Comparison of ENCODE assay signal across 8 mouse cellular contexts in genomic region chr10:3573905-3574500, GRCm38 (mm10). TPM values are rescaled to one million over a fixed set of nuclear protein-coding genes. Genes with fewer than 3 reads are reported as not detected.
DNase-seq lines count a peak whose midpoint lies in the region; ATAC-seq and TF ChIP-seq lines count a peak whose summit lies in the region.

No protein-coding gene starts in this region.

- H3K9me3 ChIP-seq in midbrain, embryonic 13.5 days, result no peaks in the 10 kb centered on the region

- no peak for DNase-seq in left cerebral cortex, adult 2 months (ENCODE audit: extremely low spot score in 1 of 2, low spot score in 2 of 2)
- DNase-seq in left cerebral cortex, postnatal 25 days (ENCODE audit: low spot score in 2 of 2), result no peak
- DNase-seq in adrenal gland, adult 8-10 months, result peak; percentile 5
- DNase-seq in lung, adult 2 months, result peak; percentile 16
- no peak for DNase-seq in frontal cortex, postnatal 25 days (ENCODE audit: low spot score in 2 of 2)

- no peak overlapping the region for H3K4me3 ChIP-seq in left cerebral cortex, adult 2 months
- no peak overlapping the region for H3K4me3 ChIP-seq in lung, adult 2 months (replicated peaks; ENCODE audit: extremely low read depth, low read depth, low read length)
- H3K4me3 ChIP-seq in midbrain, embryonic 13.5 days (replicated peaks), result no peak overlapping the region

- TF ChIP-seq POLR2A in lung, adult 2 months (IDR thresholded peaks at IDR 0.05; ENCODE audit: borderline replicate concordance, extremely low read depth, low read depth, low read length), result no peak

- no peak overlapping the region for H3K27ac ChIP-seq in left cerebral cortex, adult 2 months
- H3K27ac ChIP-seq in midbrain, embryonic 13.5 days, result no peak overlapping the region

- no peak overlapping the region for H3K9ac ChIP-seq in midbrain, embryonic 13.5 days (replicated peaks)

- H3K4me2 ChIP-seq in midbrain, embryonic 13.5 days (replicated peaks), result no peak overlapping the region

- peak; percentile 57 for TF ChIP-seq CTCF in left cerebral cortex, adult 2 months (IDR thresholded peaks at IDR 0.05)
- peak; percentile 52 for TF ChIP-seq CTCF in lung, adult 2 months (IDR thresholded peaks at IDR 0.05; ENCODE audit: insufficient read depth, low read length)

- peak; percentile 56 for ATAC-seq in granulocyte monocyte progenitor cell, adult 5-6 weeks (replicated peaks; ENCODE audit: poor library complexity, severe bottlenecking)
- no peak for ATAC-seq in erythroblast, adult 5-6 weeks (replicated peaks; ENCODE audit: low FRiP score, poor library complexity, severe bottlenecking)
- ATAC-seq in midbrain, embryonic 13.5 days, result no peak

- WGBS in lung, adult 2 months, result 60% methylated on average over 4 of the region's 4 CpGs
- WGBS in midbrain, embryonic 13.5 days, result 63% methylated on average over 4 of the region's 4 CpGs

- H3K4me1 ChIP-seq in lung, adult 2 months (ENCODE audit: control insufficient read depth, insufficient read depth, low read length), result peaks cover 2% of the 10 kb centered on the region
- no peaks in the 10 kb centered on the region for H3K4me1 ChIP-seq in midbrain, embryonic 13.5 days (replicated peaks)

- intact Hi-C loops in left cerebral cortex, adult 2 months (cut with DNase I), result loop anchor here (2.0 to 10.0 kb wide), 4 partner anchors 145 to 371 kb away; partner anchors contain the start of gene Plekhg1
- intact Hi-C loops in left cerebral cortex, postnatal 25 days (cut with DNase I), result loop anchor here (2.0 to 10.0 kb wide), 4 partner anchors 121 to 371 kb away; partner anchors contain the start of gene Plekhg1

- H3K36me3 ChIP-seq in midbrain, embryonic 13.5 days, result no peaks in the 10 kb centered on the region

- no peaks in the 10 kb centered on the region for H3K27me3 ChIP-seq in midbrain, embryonic 13.5 days

RNA-seq across cellular contexts. Expression of gene Iyd, which starts 34.0 kb away (rescaled TPM):
- not detected for total RNA-seq in left cerebral cortex, adult 2 months (2021)
- total RNA-seq in left cerebral cortex, postnatal 25 days (2021), result under 1 TPM in 1 of 2 experiments, not detected in 1; 0.66 TPM
- total RNA-seq in adrenal gland, adult 8-10 months (2022), result under 1 TPM in 3 of 4 experiments, not detected in 1; 0.28 to 0.42 (median 0.35) TPM
- total RNA-seq in granulocyte monocyte progenitor cell, adult 5-6 weeks (2014; fragmentation: Nextera tagmentation), result not detected in 2 replicates
- total RNA-seq in granulocyte monocyte progenitor cell, adult 5-6 weeks (2017), result not detected in 2 replicates
- 1.9 and 2.8 TPM in 2 replicates for polyA plus RNA-seq in lung, adult 2 months (2012; rRNA removed)
- not detected in 2 replicates for total RNA-seq in erythroblast, adult 5-6 weeks (2015; ENCODE audit: low replicate concordance)
- total RNA-seq in erythroblast, adult 5-6 weeks (2017; ENCODE audit: low replicate concordance), result not detected in 2 replicates
- 0.44 TPM in 1 of 2 replicates, not detected in the other for polyA plus RNA-seq in midbrain, embryonic 13.5 days (2015; fragmentation: Nextera tagmentation; extraction: Ambion mirVana)

Comparison
In these comparisons a context has a peak if more than half of its experiments do, and no peak if none do; other contexts are left out.
1. DNase-seq: peak in adrenal gland, adult 8-10 months (single experiment) and lung, adult 2 months (single experiment); none in left cerebral cortex, adult 2 months (0 of 2), left cerebral cortex, postnatal 25 days (0 of 2) and frontal cortex, postnatal 25 days (0 of 2).